Mouse (Mus musculus): ENCODE measurements around the gene Plk1. TPM values are rescaled to one million over a fixed set of nuclear protein-coding genes. Genes with fewer than 3 reads are reported as not detected.

The Plk1 gene
- polyA plus RNA-seq, 1 experiment from 2014 or later = 96.3 TPM

DNA sequence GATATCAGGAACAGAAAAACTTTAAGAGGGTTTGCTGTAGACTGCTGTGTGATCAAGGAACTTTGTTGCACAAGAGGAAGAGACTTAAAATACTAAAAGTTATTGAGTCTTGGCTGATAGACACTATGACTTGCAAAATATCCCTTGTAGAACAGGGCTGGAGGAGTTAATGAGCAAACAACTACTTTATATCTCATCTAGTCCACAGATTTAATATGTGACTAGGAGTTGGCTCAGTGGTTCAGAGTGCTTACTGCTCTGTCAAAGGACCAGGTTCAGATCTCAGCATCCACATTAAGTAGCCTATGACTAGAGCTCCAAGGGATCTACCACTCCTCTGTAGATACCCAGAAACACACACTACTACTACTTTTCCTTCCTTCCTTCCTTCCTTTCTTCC is 22.2 kb upstream of the Plk1 start:
- H3K9me3 ChIP-seq (replicated peaks; ENCODE audit: control insufficient read depth, low read length) = no peaks in the 10 kb centered on the region
- no peak for ATAC-seq (replicated peaks; ENCODE audit: extremely low read depth, insufficient read depth, low FRiP score)
- H3K9ac ChIP-seq (ENCODE audit: low read length) = no peak overlapping the region
- no peak overlapping the region for H3K4me3 ChIP-seq (ENCODE audit: low read length)
- H3K4me1 ChIP-seq (ENCODE audit: control insufficient read depth, insufficient read depth, low read length) = peaks cover 8% of the 10 kb centered on the region
- peaks cover 50% of the 10 kb centered on the region for H3K36me3 ChIP-seq (ENCODE audit: control insufficient read depth, insufficient read depth)
- H3K27me3 ChIP-seq (ENCODE audit: control insufficient read depth, insufficient read depth, low read length) = no peaks in the 10 kb centered on the region
- no peak overlapping the region for H3K4me2 ChIP-seq (ENCODE audit: low read depth, low read length)
- H3K27ac ChIP-seq (ENCODE audit: low read length) = no peak overlapping the region

- Histone ChIP-seq H3K4me3 (ENCODE audit: low read length) (no peak overlapping the region), H3K9me3 (replicated peaks; ENCODE audit: control insufficient read depth, low read length) (no peaks in the 10 kb centered on the region), H3K4me1 (ENCODE audit: control insufficient read depth, insufficient read depth, low read length) (peaks cover 6% of the 10 kb centered on the region), H3K9ac (ENCODE audit: low read length) (no peak overlapping the region), H3K27me3 (ENCODE audit: control insufficient read depth, insufficient read depth, low read length) (no peaks in the 10 kb centered on the region), H3K36me3 (ENCODE audit: control insufficient read depth, insufficient read depth) (peaks cover 57% of the 10 kb centered on the region), H3K27ac (ENCODE audit: low read length) (no peak overlapping the region), H3K4me2 (ENCODE audit: low read depth, low read length) (no peak overlapping the region)
- no peak for ATAC-seq (replicated peaks; ENCODE audit: extremely low read depth, insufficient read depth, low FRiP score)
- WGBS = 88% methylated on average over 5 of the region's 5 CpGs
Measured at GRCm38 (mm10) chr7:122138190-122138589, 21.0 kb upstream of the Plk1 start.

- Histone ChIP-seq H3K27me3 (ENCODE audit: control insufficient read depth, insufficient read depth, low read length) (no peaks in the 10 kb centered on the region), H3K4me1 (ENCODE audit: control insufficient read depth, insufficient read depth, low read length) (no peaks in the 10 kb centered on the region), H3K4me2 (ENCODE audit: low read depth, low read length) (no peak overlapping the region), H3K9me3 (replicated peaks; ENCODE audit: control insufficient read depth, low read length) (no peaks in the 10 kb centered on the region), H3K36me3 (ENCODE audit: control insufficient read depth, insufficient read depth) (peaks cover 70% of the 10 kb centered on the region), H3K27ac (ENCODE audit: low read length) (no peak overlapping the region), H3K4me3 (ENCODE audit: low read length) (no peak overlapping the region), H3K9ac (ENCODE audit: low read length) (no peak overlapping the region)
- ATAC-seq (replicated peaks; ENCODE audit: extremely low read depth, insufficient read depth, low FRiP score) = no peak
Measured at GRCm38 (mm10) chr7:122140991-122141390, 18.2 kb upstream of the Plk1 start.

GRCm38 (mm10) chr7:122152473-122152872 is 6.8 kb upstream of the Plk1 start:
- Histone ChIP-seq H3K4me2 (ENCODE audit: low read depth, low read length) (no peak overlapping the region), H3K4me1 (ENCODE audit: control insufficient read depth, insufficient read depth, low read length) (peaks cover under 1% of the 10 kb centered on the region), H3K27ac (ENCODE audit: low read length) (no peak overlapping the region), H3K4me3 (ENCODE audit: low read length) (no peak overlapping the region), H3K9me3 (replicated peaks; ENCODE audit: control insufficient read depth, low read length) (no peaks in the 10 kb centered on the region), H3K36me3 (ENCODE audit: control insufficient read depth, insufficient read depth) (peaks cover 23% of the 10 kb centered on the region), H3K27me3 (ENCODE audit: control insufficient read depth, insufficient read depth, low read length) (no peaks in the 10 kb centered on the region), H3K9ac (ENCODE audit: low read length) (no peak overlapping the region)
- ATAC-seq (replicated peaks; ENCODE audit: extremely low read depth, insufficient read depth, low FRiP score) = no peak
- WGBS = 74% methylated on average over 4 of the region's 4 CpGs

DNA sequence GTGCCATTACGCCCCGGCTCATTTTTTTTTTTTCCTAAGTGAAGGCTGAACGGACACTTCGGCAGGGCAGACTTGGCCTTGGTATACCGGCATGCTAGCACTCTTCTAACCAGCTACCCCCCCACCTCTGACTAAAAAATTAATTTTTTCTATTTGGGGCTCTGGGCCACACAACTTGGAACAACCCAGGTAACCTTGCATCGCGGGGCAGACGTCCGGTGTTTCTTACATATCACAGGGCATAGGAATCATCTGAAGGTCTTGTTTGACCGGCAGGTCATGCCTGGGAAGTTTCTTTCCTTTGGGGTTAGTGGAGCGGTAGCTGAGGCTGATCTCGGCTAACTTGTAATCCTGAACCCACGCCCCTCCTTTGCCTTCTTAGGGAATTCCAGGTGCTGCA is 751 bp upstream of the Plk1 start:
- H3K9me3 ChIP-seq (replicated peaks; ENCODE audit: control insufficient read depth, low read length) = no peaks in the 10 kb centered on the region
- peak overlapping the region; percentile 88 for H3K9ac ChIP-seq (ENCODE audit: low read length)
- H3K4me3 ChIP-seq (ENCODE audit: low read length) = peak overlapping the region; percentile 62
- peak overlapping the region; percentile 96 for H3K4me2 ChIP-seq (ENCODE audit: low read depth, low read length)
- peaks cover 15% of the 10 kb centered on the region for H3K36me3 ChIP-seq (ENCODE audit: control insufficient read depth, insufficient read depth)
- ATAC-seq (replicated peaks; ENCODE audit: extremely low read depth, insufficient read depth, low FRiP score) = no peak
- no peaks in the 10 kb centered on the region for H3K27me3 ChIP-seq (ENCODE audit: control insufficient read depth, insufficient read depth, low read length)
- peak overlapping the region; percentile 64 for H3K27ac ChIP-seq (ENCODE audit: low read length)
- WGBS = 5% methylated on average over 13 of the region's 13 CpGs
- H3K4me1 ChIP-seq (ENCODE audit: control insufficient read depth, insufficient read depth, low read length) = peaks cover 35% of the 10 kb centered on the region

DNA sequence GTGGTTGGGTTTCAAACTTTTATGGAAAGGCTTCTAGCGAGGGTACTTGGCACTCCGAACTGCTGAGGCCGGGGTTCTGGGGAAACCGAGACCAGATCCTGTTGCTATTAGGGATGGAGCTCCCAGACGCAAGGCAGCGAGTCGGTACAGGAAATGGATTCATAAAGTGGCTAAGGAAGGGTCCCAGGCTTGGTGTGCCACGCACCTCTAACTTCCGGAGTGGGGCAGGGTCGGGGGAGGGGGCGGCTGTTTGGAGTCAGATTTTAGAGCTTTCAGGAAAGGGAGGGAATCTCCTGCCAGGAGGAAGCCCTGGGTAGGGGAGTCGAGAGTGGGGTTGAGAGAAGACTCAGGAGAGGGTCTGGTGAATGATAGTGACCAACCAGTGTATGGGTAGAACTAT is 798 bp downstream of the Plk1 start:
- Histone ChIP-seq H3K27ac (ENCODE audit: low read length) (peak overlapping the region; percentile 51), H3K9ac (ENCODE audit: low read length) (peak overlapping the region; percentile 75), H3K9me3 (replicated peaks; ENCODE audit: control insufficient read depth, low read length) (no peaks in the 10 kb centered on the region), H3K27me3 (ENCODE audit: control insufficient read depth, insufficient read depth, low read length) (no peaks in the 10 kb centered on the region), H3K4me1 (ENCODE audit: control insufficient read depth, insufficient read depth, low read length) (peaks cover 35% of the 10 kb centered on the region), H3K36me3 (ENCODE audit: control insufficient read depth, insufficient read depth) (peaks cover 23% of the 10 kb centered on the region), H3K4me2 (ENCODE audit: low read depth, low read length) (peak overlapping the region; percentile 96), H3K4me3 (ENCODE audit: low read length) (peak overlapping the region; percentile 62)
- WGBS = under 1% methylated on average over 12 of the region's 12 CpGs
- no peak for ATAC-seq (replicated peaks; ENCODE audit: extremely low read depth, insufficient read depth, low FRiP score)

DNA sequence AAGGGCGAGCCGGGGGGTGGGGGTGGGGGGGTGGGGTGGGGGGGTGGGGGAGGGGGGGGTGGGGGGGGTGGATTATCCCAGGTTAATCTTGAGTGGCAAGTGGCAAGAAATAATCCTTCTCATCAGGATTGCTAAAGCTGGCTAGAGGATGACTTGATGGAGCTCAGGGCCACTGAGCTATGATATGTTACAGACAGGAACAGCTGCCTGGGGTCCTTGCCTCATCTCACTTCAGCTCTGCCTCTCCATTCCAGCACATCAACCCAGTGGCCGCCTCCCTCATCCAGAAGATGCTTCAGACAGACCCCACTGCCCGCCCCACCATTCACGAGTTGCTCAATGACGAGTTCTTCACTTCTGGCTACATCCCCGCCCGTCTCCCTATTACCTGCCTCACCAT is 4.5 kb downstream of the Plk1 start:
- H3K4me2 ChIP-seq (ENCODE audit: low read depth, low read length) = no peak overlapping the region
- WGBS = 94% methylated on average over 8 of the region's 8 CpGs
- H3K9ac ChIP-seq (ENCODE audit: low read length) = no peak overlapping the region
- H3K27me3 ChIP-seq (ENCODE audit: control insufficient read depth, insufficient read depth, low read length) = no peaks in the 10 kb centered on the region
- peaks cover 25% of the 10 kb centered on the region for H3K4me1 ChIP-seq (ENCODE audit: control insufficient read depth, insufficient read depth, low read length)
- no peak for ATAC-seq (replicated peaks; ENCODE audit: extremely low read depth, insufficient read depth, low FRiP score)
- no peak overlapping the region for H3K4me3 ChIP-seq (ENCODE audit: low read length)
- peaks cover 54% of the 10 kb centered on the region for H3K36me3 ChIP-seq (ENCODE audit: control insufficient read depth, insufficient read depth)
- H3K9me3 ChIP-seq (replicated peaks; ENCODE audit: control insufficient read depth, low read length) = no peaks in the 10 kb centered on the region
- H3K27ac ChIP-seq (ENCODE audit: low read length) = no peak overlapping the region

DNA sequence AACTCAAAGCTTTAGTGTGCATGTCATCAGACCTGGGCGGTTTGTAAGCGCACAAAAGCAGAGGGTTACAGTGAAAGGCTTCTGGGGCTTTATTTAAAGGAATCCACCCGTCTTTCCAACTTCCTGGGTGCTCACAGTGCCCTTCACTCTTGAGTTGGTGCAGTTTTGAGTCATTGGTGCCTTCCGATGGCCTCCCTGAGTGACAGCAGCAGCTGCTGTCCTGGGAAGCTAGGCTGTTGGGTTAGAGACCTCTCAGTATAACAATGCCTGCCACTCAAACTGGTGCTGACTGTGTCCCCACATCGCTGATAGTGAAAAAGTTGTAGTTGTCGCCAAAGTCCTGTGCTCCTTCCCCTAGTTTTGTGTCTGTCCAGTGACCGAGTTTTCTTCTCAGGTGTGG is 8.0 kb downstream of the Plk1 start:
- no peak overlapping the region for H3K4me2 ChIP-seq (ENCODE audit: low read depth, low read length)
- no peak overlapping the region for H3K27ac ChIP-seq (ENCODE audit: low read length)
- H3K27me3 ChIP-seq (ENCODE audit: control insufficient read depth, insufficient read depth, low read length) = no peaks in the 10 kb centered on the region
- 91% methylated on average over 7 of the region's 7 CpGs for WGBS
- peaks cover 58% of the 10 kb centered on the region for H3K36me3 ChIP-seq (ENCODE audit: control insufficient read depth, insufficient read depth)
- no peaks in the 10 kb centered on the region for H3K9me3 ChIP-seq (replicated peaks; ENCODE audit: control insufficient read depth, low read length)
- no peak for ATAC-seq (replicated peaks; ENCODE audit: extremely low read depth, insufficient read depth, low FRiP score)
- no peak overlapping the region for H3K9ac ChIP-seq (ENCODE audit: low read length)
- H3K4me1 ChIP-seq (ENCODE audit: control insufficient read depth, insufficient read depth, low read length) = 0 out of 2 replicates have a peak, but pooled peaks cover 3% of the 10 kb centered on the region
- H3K4me3 ChIP-seq (ENCODE audit: low read length) = no peak overlapping the region

DNA sequence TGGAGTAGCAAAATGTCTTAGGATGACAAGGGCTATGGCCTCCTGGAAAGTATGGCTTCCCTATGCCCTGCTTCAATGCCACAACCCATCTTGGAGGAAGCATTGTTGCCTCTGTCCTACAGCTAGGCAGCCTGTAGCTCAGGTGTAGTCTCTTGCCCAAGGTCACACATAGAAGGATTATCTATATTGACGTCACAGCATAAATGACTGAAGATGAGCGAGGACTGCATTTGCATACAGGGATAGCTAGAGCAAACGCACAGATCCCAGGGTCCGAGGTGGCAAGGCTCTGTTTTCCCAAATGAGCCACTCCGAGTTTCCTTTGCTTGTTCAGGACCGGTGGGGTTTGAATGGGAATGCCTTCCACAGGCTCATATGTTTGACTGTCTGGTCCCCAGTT is 11.5 kb downstream of the Plk1 start:
- H3K4me2 ChIP-seq (ENCODE audit: low read depth, low read length) = no peak overlapping the region
- 0 out of 2 replicates have a peak, but pooled peaks cover 2% of the 10 kb centered on the region for H3K4me1 ChIP-seq (ENCODE audit: control insufficient read depth, insufficient read depth, low read length)
- WGBS = 83% methylated on average over 6 of the region's 6 CpGs
- H3K4me3 ChIP-seq (ENCODE audit: low read length) = no peak overlapping the region
- no peaks in the 10 kb centered on the region for H3K9me3 ChIP-seq (replicated peaks; ENCODE audit: control insufficient read depth, low read length)
- H3K27ac ChIP-seq (ENCODE audit: low read length) = no peak overlapping the region
- no peak for ATAC-seq (replicated peaks; ENCODE audit: extremely low read depth, insufficient read depth, low FRiP score)
- H3K27me3 ChIP-seq (ENCODE audit: control insufficient read depth, insufficient read depth, low read length) = no peaks in the 10 kb centered on the region
- H3K36me3 ChIP-seq (ENCODE audit: control insufficient read depth, insufficient read depth) = peaks cover 38% of the 10 kb centered on the region
- no peak overlapping the region for H3K9ac ChIP-seq (ENCODE audit: low read length)

DNA sequence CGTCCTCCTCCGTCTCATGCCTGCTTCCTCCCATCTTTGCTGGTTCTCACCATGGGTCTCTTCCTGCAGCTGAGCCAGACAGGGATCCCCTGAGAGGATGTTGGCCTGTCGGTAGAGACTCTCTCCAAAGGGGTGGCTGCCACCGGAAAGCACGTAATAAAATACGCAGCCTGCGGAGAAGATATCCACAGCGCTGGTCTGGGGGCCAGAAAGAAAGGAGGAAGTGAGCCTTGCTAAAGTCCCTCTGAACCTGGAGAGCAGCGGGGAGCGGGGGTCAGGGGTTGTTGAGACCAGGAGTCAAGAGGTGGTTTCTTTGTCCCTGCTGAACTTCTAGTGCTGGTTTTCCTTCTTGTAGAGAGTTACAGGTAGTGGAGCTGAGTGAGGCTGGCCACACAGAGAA is 12.4 kb downstream of the Plk1 start:
- 72% methylated on average over 10 of the region's 10 CpGs for WGBS
- no peak for ATAC-seq (replicated peaks; ENCODE audit: extremely low read depth, insufficient read depth, low FRiP score)

More for the DNA sequence above, 12.4 kb downstream of the Plk1 start:
- Histone ChIP-seq H3K36me3 (ENCODE audit: control insufficient read depth, insufficient read depth) (peaks cover 29% of the 10 kb centered on the region), H3K4me3 (ENCODE audit: low read length) (no peak overlapping the region), H3K9ac (ENCODE audit: low read length) (no peak overlapping the region), H3K4me2 (ENCODE audit: low read depth, low read length) (no peak overlapping the region), H3K9me3 (replicated peaks; ENCODE audit: control insufficient read depth, low read length) (no peaks in the 10 kb centered on the region), H3K27me3 (ENCODE audit: control insufficient read depth, insufficient read depth, low read length) (no peaks in the 10 kb centered on the region), H3K27ac (ENCODE audit: low read length) (no peak overlapping the region), H3K4me1 (ENCODE audit: control insufficient read depth, insufficient read depth, low read length) (no peaks in the 10 kb centered on the region)
